Mouse (Mus musculus): ENCODE results near the gene Ugp2. TPM values are rescaled to one million over a fixed set of nuclear protein-coding genes. Genes with fewer than 3 reads are reported as not detected.

The Ugp2 gene
- 1.7 and 2.5 TPM in 2 replicates for polyA plus RNA-seq (2012; rRNA removed)

GRCm38 (mm10) chr11:21371122-21371806 lies at the start of gene Ugp2:
TSS of gene Ugp2 (minus strand) at chr11:21371201.

Other genes with a start within 250 kb of the Ugp2 start
- gene Vps54, start 131.9 kb downstream of the Ugp2 start, polyA plus RNA-seq (2012; rRNA removed) = 5.8 and 9.5 TPM in 2 replicates
- gene Wdpcp, start 201.0 kb upstream of the Ugp2 start, polyA plus RNA-seq (2012; rRNA removed) = 3.8 and 5.5 TPM in 2 replicates
- 66.0 and 84.8 TPM in 2 replicates for gene Mdh1, start 201.2 kb upstream of the Ugp2 start, polyA plus RNA-seq (2012; rRNA removed)

All from ovary, adult 2 months (tissue).